Mouse (Mus musculus): ENCODE results near the gene Hoxb2.

DNA sequence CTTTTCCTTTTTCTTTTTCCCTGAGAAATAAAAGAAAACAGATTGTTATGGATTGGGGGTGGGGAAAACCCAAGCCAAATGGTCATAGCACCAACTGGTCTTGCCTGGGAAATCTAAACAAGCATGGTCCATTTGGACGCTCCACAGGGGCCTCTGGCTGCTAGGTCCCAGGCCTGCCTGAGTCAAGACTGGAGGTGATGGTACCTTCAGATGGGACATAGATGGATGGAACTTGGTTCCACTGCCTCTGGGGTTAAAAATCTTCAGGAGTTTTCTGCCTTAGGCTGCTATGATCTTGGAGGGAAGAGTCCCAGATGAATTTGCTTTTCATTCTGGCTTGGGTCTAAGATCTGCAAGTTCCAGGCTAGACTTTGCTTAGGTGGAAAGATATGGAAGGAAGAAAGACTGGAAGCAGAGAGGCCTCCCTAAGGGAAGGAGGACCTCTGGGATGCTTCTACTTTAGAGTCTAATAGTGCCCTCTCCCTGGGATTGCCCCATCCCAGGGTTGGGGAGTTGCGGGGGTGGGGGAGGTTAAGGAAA lies 7.0 kb upstream of the Hoxb2 start:
- TF ChIP-seq USF1 (IDR thresholded peaks at IDR 0.05; ENCODE audit: low read depth) (no peak), CTCF (IDR thresholded peaks at IDR 0.05; ENCODE audit: control insufficient read depth, insufficient read depth, insufficient read length) (no peak), MAX (IDR thresholded peaks at IDR 0.05) (no peak), FOSL1 (IDR thresholded peaks at IDR 0.05; ENCODE audit: insufficient read depth, low read length, poor library complexity, severe bottlenecking) (no peak), MYOG (IDR thresholded peaks at IDR 0.05; ENCODE audit: control insufficient read depth, extremely low read depth, insufficient read length) (no peak)

Data from C2C12 (cell line).